Comparison of ENCODE assay signal across 15 mouse cellular contexts in genomic region chr9:86491740-86492139, GRCm38 (mm10).
"Had no signal": no experiment of that assay in that cellular context is flagged by ENCODE, and none has a peak within 500 bp of the region (broad histone marks: within the 10 kb centered on the region; RNA-seq: fewer than 3 reads in every experiment).

No protein-coding gene starts in this region.

- DNase-seq: gastrocnemius, postnatal 14 days; heart, adult 18-20 months; heart, postnatal 10 days; heart, postnatal 4 days; kidney, adult 18-20 months; kidney, adult 8-10 months; kidney, postnatal 10 days; kidney, postnatal 25 days; kidney, postnatal 4 days; liver; liver, embryonic 13.5 days had no signal

- ATAC-seq: hindbrain, embryonic 16.5 days; inflammation-experienced regulatory T-cells, adult 6 months; intestine, embryonic 15.5 days; intestine, postnatal 0 days had no signal
